Mouse (Mus musculus) olfactory bulb, adult 2 months (tissue): ENCODE results near the gene 1300017J02Rik.

Experiments
- CTCF ChIP-seq: fragments of 200-500 bp; IDR thresholded peaks from 2 replicates; pipeline ENCODE4 v1.5.1; 2012; ENCODE audit warnings: low read depth, mild to moderate bottlenecking, low read length, moderate library complexity; ENCODE audit not compliant: insufficient read depth
- POLR2A ChIP-seq: fragments of 200-500 bp; IDR thresholded peaks from 2 replicates; pipeline ENCODE4 v1.6.1; 2012; ENCODE audit warnings: mild to moderate bottlenecking, low read depth, low read length, moderate library complexity; ENCODE audit not compliant: insufficient read depth

GRCm38 (mm10) chr9:103326449-103326848 is 21.6 kb upstream of the 1300017J02Rik start:
- TF ChIP-seq CTCF (no peak), POLR2A (no peak)
